Mouse (Mus musculus) neural tube, embryonic 12.5 days (tissue): ENCODE results near the gene Rhoa. TPM values are rescaled to one million over a fixed set of nuclear protein-coding genes. Genes with fewer than 3 reads are reported as not detected.
A peak's percentile ranks its signal among the peaks of the same experiment; 100 is the strongest.
"Not testable (repeated sequence)": the region's sequence is repeated elsewhere in the genome, so short reads cannot be mapped to it uniquely, and the experiment has no call there.

Source experiments
- ATAC-seq: fragments of 200-750 bp; cut with Nextera tagmentation; 2 replicates; pipeline ENCODE4 v1.8.0; 2017; ENCODE audit warnings: low read depth, mild to moderate bottlenecking, moderate TSS enrichment, moderate library complexity; ENCODE audit not compliant: low FRiP score
- H3K27ac ChIP-seq: fragments of 300-500 bp; sonication (generic); 2 replicates; pipeline ENCODE4 v1.5.1; 2016
- H3K27me3 ChIP-seq: fragments of 300-500 bp; sonication (generic); replicated peaks from 2 replicates; pipeline ENCODE4 v1.6.1; 2016; ENCODE audit warnings: mild to moderate bottlenecking
- H3K36me3 ChIP-seq: fragments of 300-500 bp; sonication (generic); 2 replicates; pipeline ENCODE4 v1.6.1; 2016; ENCODE audit warnings: mild to moderate bottlenecking
- H3K4me1 ChIP-seq: fragments of 300-500 bp; sonication (generic); 2 replicates; pipeline ENCODE4 v1.6.1; 2016
- H3K4me2 ChIP-seq: fragments of 300-500 bp; sonication (generic); replicated peaks from 2 replicates; pipeline ENCODE4 v1.6.1; 2016; ENCODE audit warnings: mild to moderate bottlenecking
- H3K4me3 ChIP-seq: fragments of 300-500 bp; sonication (generic); 2 replicates; pipeline ENCODE4 v1.5.1; 2016
- H3K9ac ChIP-seq: fragments of 300-500 bp; sonication (generic); 2 replicates; pipeline ENCODE4 v1.6.1; 2016; ENCODE audit warnings: mild to moderate bottlenecking
- H3K9me3 ChIP-seq: fragments of 300-500 bp; sonication (generic); 2 replicates; pipeline ENCODE4 v1.6.1; 2016; ENCODE audit warnings: mild to moderate bottlenecking
- WGBS: fragments of 180-500 bp; shearing (Covaris S2); methylation state at CpG from one replicate; pipeline ENCODE4 v1.1.7; 2016; 5-methylcytosine and 5-hydroxymethylcytosine counted together
- polyA plus RNA-seq: library from polyadenylated mRNA; unstranded; fragments of >200 nt; fragmentation: Nextera tagmentation; extraction: Ambion mirVana; gene quantifications from 2 replicates; pipeline ENCODE4 v1.2.1, GENCODE M21; 2016

Rhoa gene
- polyA plus RNA-seq, 1 experiment from 2014 or later, result 313 TPM

DNA sequence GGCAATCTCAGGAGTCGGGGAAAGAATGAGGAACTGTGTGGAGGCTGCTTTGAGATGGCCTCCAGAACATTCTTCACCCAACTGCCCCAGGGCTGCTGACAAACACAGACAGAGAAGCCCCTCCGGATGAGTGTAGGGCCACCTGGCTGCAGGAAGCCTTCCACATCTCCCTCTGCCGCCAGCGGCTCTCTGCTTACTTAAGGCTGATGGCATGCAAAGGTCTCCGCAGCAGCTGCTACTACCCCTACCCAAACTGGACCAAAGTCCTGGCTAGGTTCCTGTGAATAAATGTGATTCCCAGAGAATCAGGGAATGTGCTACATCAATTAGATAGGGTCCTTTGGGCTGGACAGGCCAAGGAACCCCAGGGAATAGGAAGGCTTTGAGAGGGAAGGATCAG lies 33.2 kb upstream of the Rhoa start:
- 80% methylated on average over 5 of the region's 5 CpGs for WGBS
- no peaks in the 10 kb centered on the region for H3K4me1 ChIP-seq
- no peaks in the 10 kb centered on the region for H3K9me3 ChIP-seq
- H3K27ac ChIP-seq, result no peak overlapping the region
- no peaks in the 10 kb centered on the region for H3K36me3 ChIP-seq
- H3K9ac ChIP-seq, result no peak overlapping the region
- no peak overlapping the region for H3K4me3 ChIP-seq
- H3K27me3 ChIP-seq, result no peaks in the 10 kb centered on the region
- ATAC-seq, result no peak
- H3K4me2 ChIP-seq, result no peak overlapping the region

DNA sequence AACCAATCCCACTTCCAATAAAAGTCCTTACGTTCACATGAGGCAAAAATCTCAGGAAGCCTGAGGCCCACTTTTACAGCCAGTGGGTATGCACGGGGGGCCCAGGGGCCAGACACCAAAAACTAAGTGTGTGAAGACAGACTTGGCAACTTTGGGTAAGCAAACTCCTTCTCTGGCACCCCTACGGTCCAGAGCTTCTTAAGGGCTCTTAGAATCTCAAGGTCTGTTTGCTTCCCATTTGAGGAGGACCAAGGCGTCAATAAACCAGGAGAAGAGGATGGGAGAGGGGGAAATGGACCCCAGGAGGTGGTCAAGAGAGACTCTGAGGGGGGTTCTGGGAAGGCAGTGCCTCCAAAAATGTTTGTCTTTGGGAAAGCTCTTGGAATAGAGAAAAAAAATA lies 32.4 kb upstream of the Rhoa start:
- no peak for ATAC-seq
- Histone ChIP-seq H3K27me3 (no peaks in the 10 kb centered on the region), H3K4me1 (no peaks in the 10 kb centered on the region), H3K9ac (no peak overlapping the region), H3K27ac (no peak overlapping the region), H3K36me3 (no peaks in the 10 kb centered on the region), H3K9me3 (no peaks in the 10 kb centered on the region), H3K4me3 (no peak overlapping the region), H3K4me2 (no peak overlapping the region)
- WGBS, result 70% methylated on average over 4 of the region's 4 CpGs

DNA sequence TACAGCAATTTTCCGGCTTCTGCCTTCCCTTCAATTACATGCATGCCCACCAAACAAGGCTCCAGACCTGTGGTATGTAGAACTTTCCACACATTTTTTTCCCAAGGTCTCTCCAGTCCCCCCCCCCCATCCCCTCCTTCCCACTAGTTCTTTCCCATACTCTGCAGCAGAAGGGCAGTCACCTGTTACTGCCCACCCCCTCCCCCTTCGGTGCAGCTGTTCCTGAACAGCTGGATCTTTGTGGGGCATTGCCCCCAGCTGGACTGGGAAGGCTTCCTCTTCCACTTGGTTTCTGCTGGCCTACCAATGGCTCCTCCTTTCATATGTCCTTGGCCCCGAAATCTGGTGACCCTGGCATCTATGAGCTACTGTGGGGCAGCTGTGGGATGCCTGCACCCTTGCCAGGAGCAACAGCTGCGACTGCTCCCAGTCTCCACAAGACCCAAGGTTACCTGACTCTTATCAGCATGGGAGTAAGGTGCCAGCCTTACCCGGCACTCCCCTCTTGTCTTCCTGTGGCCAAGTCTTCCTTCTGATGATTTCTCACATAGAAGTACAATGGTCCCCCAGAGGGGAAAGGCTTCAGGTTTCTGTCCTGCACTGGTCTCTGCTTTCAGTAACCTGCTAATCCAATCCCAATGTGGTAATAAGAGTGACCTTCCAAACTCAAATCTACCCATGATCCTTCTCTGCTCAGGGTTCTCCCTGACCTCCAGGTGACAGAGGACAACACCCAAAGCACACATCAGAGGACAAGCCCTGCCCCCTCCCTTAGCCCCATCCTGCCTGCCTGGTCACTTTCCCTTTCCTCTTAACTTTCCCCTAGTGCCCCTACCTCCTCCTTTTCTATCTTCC lies 31.2 kb upstream of the Rhoa start:
- H3K36me3 ChIP-seq, result no peaks in the 10 kb centered on the region
- H3K27me3 ChIP-seq, result no peaks in the 10 kb centered on the region
- 73% methylated on average over 5 of the region's 5 CpGs for WGBS
- H3K9me3 ChIP-seq, result no peaks in the 10 kb centered on the region
- no peak overlapping the region for H3K27ac ChIP-seq
- H3K4me3 ChIP-seq, result no peak overlapping the region
- no peak overlapping the region for H3K9ac ChIP-seq
- ATAC-seq, result no peak
- no peaks in the 10 kb centered on the region for H3K4me1 ChIP-seq
- H3K4me2 ChIP-seq, result no peak overlapping the region

GRCm38 (mm10) chr9:108275331-108275659 lies 30.6 kb upstream of the Rhoa start:
- H3K27ac ChIP-seq, result no peak overlapping the region
- no peaks in the 10 kb centered on the region for H3K27me3 ChIP-seq
- no peak overlapping the region for H3K9ac ChIP-seq
- H3K36me3 ChIP-seq, result no peaks in the 10 kb centered on the region
- H3K4me2 ChIP-seq, result no peak overlapping the region
- 71% methylated on average over 6 of the region's 6 CpGs for WGBS
- H3K9me3 ChIP-seq, result no peaks in the 10 kb centered on the region
- H3K4me3 ChIP-seq, result no peak overlapping the region
- ATAC-seq, result no peak
- no peaks in the 10 kb centered on the region for H3K4me1 ChIP-seq

GRCm38 (mm10) chr9:108278697-108279450 lies 27.1 kb upstream of the Rhoa start:
- Histone ChIP-seq H3K4me2 (no peak overlapping the region), H3K9me3 (no peaks in the 10 kb centered on the region), H3K36me3 (no peaks in the 10 kb centered on the region), H3K27me3 (no peaks in the 10 kb centered on the region), H3K27ac (no peak overlapping the region), H3K9ac (no peak overlapping the region), H3K4me3 (no peak overlapping the region), H3K4me1 (no peaks in the 10 kb centered on the region)
- WGBS, result 73% methylated on average over 10 of the region's 10 CpGs
- no peak for ATAC-seq

DNA sequence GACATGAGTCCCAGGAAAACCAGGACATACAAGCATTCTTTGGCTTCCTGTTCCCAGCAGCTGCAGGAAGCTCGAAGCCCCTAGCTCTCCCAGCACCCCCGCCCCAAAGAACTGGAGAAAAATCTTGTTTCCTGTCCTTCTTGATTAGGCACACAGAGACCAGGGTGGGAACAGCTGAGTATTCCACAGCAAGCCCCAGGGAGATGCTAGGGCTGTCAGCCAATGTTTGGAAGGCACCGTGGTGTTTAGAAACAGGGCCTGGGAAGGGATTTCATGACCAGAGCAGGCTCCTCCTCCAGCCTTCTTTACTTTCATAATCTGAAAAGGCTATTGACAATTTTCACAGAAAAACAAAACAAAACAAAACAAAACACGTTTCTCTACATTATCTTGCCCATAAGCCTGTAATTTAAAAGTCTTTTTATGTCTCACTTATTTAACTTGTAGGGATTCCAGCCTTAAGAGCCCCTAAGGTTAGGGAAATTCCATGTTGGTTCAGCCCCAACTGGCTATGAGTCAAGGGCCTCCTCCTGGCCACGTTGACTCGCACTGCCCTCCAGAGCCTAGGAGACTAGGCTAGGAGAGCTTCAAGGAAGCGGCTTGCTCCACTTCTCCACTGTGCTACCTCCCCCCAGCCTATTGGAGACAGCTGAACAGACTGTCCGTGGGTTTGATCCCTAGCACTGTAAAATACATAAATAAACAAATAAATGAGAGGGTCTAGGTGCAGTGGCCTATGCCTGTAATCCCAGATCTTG lies 25.7 kb upstream of the Rhoa start:
- no peak overlapping the region for H3K4me2 ChIP-seq
- no peak overlapping the region for H3K27ac ChIP-seq
- H3K4me3 ChIP-seq, result no peak overlapping the region
- H3K9me3 ChIP-seq, result no peaks in the 10 kb centered on the region
- H3K4me1 ChIP-seq, result no peaks in the 10 kb centered on the region
- H3K9ac ChIP-seq, result no peak overlapping the region
- no peak for ATAC-seq
- WGBS, result 58% methylated on average over 8 of the region's 8 CpGs
- H3K36me3 ChIP-seq, result no peaks in the 10 kb centered on the region
- H3K27me3 ChIP-seq, result no peaks in the 10 kb centered on the region

- WGBS, result 18% methylated on average over 6 of the region's 6 CpGs
- Histone ChIP-seq H3K27ac (no peak overlapping the region), H3K4me2 (no peak overlapping the region), H3K4me3 (no peak overlapping the region), H3K36me3 (no peaks in the 10 kb centered on the region), H3K9me3 (no peaks in the 10 kb centered on the region), H3K27me3 (no peaks in the 10 kb centered on the region), H3K4me1 (no peaks in the 10 kb centered on the region), H3K9ac (no peak overlapping the region)
- peak; percentile 70 for ATAC-seq
These were observed 21.5 kb upstream of the Rhoa start for GRCm38 (mm10) chr9:108284410-108284809.

DNA sequence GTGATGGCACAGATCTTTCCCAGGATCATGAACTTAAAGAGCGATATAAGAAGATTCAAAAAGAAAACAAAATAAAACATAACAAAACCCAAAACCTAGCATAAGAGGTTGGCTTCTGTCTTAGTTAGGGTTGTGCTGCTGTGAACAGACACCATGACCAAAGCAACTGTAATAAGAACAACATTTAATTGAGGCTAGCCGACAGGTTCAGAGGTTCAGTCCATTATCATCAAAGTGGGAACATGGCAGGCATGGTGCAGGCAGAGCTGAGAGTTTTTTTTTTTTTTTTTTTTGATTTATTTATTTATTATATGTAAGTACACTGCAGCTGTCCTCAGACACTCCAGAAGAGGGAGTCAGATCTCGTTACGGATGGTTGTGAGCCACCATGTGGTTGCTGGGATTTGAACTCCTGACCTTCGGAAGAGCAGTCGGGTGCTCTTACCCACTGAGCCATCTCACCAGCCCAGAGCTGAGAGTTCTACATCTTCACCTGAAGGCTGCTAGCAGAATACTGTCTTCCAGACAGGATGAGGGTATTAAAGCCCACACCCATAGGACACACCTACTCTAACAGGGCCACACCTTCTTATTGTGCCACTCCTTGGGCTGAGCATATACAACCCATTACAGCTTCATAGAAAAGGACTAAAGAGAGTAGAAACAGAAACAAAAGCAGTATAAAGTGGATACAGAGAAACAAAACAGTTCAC lies 18.2 kb upstream of the Rhoa start:
- H3K27ac ChIP-seq, ATAC-seq, H3K4me2 ChIP-seq, H3K4me1 ChIP-seq, H3K4me3 ChIP-seq, H3K27me3 ChIP-seq, H3K9me3 ChIP-seq, H3K9ac ChIP-seq, H3K36me3 ChIP-seq: not testable (repeated sequence)
- 79% methylated on average over 6 of the region's 6 CpGs for WGBS

- Histone ChIP-seq H3K9ac (peak overlapping the region; percentile 61), H3K27ac (peak overlapping the region; percentile 78; the same call in 1 of the 2 replicates), H3K36me3 (peaks cover 10% of the 10 kb centered on the region), H3K4me3 (peak overlapping the region; percentile 42), H3K9me3 (no peaks in the 10 kb centered on the region), H3K4me1 (peaks cover 8% of the 10 kb centered on the region; the same call in 1 of the 2 replicates), H3K27me3 (no peaks in the 10 kb centered on the region), H3K4me2 (peak overlapping the region; percentile 67)
- ATAC-seq, result no peak
- WGBS, result 64% methylated on average over 2 of the region's 2 CpGs
These were observed 16.6 kb upstream of the Rhoa start for GRCm38 (mm10) chr9:108289347-108289746.

- under 1% methylated on average over 32 of the region's 32 CpGs for WGBS
These were observed 15.7 kb upstream of the Rhoa start, which contains the start of gene Nicn1 for GRCm38 (mm10) chr9:108290016-108290750. Gene Nicn1 (plus strand): TSS chr9:108290429.

DNA sequence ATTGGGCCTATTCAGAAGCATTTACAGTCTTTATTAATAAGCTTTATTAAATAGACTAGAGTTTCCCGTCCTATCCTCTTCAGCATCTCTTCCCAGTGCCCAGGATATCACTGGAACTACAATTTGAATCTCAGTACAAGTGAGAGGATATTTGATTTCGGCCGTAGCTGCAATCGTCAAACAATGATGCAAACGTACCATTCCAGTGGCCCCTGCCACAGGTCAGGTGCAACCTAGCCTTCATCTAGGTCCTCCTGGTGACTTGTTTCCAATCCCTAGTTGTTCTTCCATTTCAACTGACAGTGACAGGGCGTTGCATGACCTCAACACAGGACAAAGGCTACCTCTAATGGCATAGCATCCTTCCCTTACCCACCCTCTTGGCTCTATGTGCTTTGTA lies 15.2 kb upstream of the Rhoa start:
- 45% methylated on average over 6 of the region's 6 CpGs for WGBS
- ATAC-seq, result peak; percentile 3; the same call in 1 of the 2 replicates

More at GRCm38 (mm10) chr9:108290016-108290750, 15.7 kb upstream of the Rhoa start, which contains the start of gene Nicn1:
- Histone ChIP-seq H3K4me3 (peak within 1 kb of the TSS; percentile 50), H3K4me2 (peak within 1 kb of the TSS; percentile 67), H3K27me3 (no peaks in the 10 kb centered on the region), H3K27ac (peak within 1 kb of the TSS; percentile 78), H3K9me3 (no peaks in the 10 kb centered on the region), H3K36me3 (peaks cover 18% of the 10 kb centered on the region), H3K4me1 (peaks cover 8% of the 10 kb centered on the region; the same call in 1 of the 2 replicates), H3K9ac (peak within 1 kb of the TSS; percentile 61)
- peak; percentile 96 for ATAC-seq

More for the DNA sequence above, 15.2 kb upstream of the Rhoa start:
- peak overlapping the region; percentile 67 for H3K4me2 ChIP-seq
- H3K9me3 ChIP-seq, result no peaks in the 10 kb centered on the region
- H3K36me3 ChIP-seq, result peaks cover 24% of the 10 kb centered on the region
- no peaks in the 10 kb centered on the region for H3K27me3 ChIP-seq
- H3K9ac ChIP-seq, result peak overlapping the region; percentile 55
- peak overlapping the region; percentile 50 for H3K4me3 ChIP-seq
- no peak overlapping the region; the same call in 1 of the 2 replicates for H3K27ac ChIP-seq
- H3K4me1 ChIP-seq, result peaks cover 8% of the 10 kb centered on the region; the same call in 1 of the 2 replicates
